Mouse (Mus musculus): Measurements from ENCODE around the gene Creg1. TPM values are rescaled to one million over a fixed set of nuclear protein-coding genes. Genes with fewer than 3 reads are reported as not detected.

Gene Creg1
- total RNA-seq, 2 experiments from 2014 or later: 40.3 to 44.6 TPM

DNA sequence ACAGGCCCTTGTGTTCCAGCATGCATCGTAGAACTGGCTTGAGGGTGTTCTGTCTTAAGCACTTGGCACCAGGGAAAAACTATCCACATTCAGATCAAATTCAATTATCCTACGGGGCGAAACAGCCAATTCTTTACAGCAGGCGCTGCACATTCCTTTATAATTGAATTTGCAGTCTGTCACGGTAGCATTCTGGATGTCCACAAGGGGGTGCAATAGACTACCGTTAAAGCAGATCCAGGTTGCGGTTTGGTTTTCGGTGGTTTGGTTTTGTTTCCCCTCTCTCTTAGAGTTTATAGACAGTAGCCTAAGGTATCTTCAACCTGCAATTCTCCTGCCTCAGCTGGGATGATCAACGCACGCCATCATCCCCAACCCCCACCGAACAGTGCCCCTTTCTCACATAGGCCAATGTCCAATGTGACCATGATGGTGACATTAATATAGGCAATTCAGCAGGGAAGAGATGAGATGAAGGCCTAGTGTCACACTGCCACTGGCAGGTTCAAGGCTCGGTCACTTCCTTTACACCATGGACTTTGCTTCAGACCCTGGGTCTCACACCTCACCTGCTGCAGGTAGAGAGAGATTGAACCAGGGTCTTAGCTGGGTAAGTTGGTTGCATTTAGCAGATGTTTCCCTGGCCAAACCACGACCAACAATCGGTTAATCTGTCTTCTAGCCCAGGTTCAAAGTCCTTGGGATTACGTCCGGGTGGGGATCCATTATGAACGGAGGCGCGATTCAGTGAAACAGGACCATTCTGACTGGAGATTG lies 12.2 kb downstream of the Creg1 start:
- no peak for DNase-seq
- intact Hi-C loops (cut with DNase I; ENCODE audit: low total_unique reads): loop anchor here (5.0 to 10.0 kb wide), 2 partner anchors 192 to 589 kb away; no protein-coding TSS in a partner anchor

- intact Hi-C loops (cut with DNase I; ENCODE audit: low total_unique reads): loop anchor here (2.0 to 10.0 kb wide), 4 partner anchors 77 to 585 kb away; no protein-coding TSS in a partner anchor
These were observed 16.5 kb downstream of the Creg1 start for GRCm38 (mm10) chr1:165779954-165780585.

DNA sequence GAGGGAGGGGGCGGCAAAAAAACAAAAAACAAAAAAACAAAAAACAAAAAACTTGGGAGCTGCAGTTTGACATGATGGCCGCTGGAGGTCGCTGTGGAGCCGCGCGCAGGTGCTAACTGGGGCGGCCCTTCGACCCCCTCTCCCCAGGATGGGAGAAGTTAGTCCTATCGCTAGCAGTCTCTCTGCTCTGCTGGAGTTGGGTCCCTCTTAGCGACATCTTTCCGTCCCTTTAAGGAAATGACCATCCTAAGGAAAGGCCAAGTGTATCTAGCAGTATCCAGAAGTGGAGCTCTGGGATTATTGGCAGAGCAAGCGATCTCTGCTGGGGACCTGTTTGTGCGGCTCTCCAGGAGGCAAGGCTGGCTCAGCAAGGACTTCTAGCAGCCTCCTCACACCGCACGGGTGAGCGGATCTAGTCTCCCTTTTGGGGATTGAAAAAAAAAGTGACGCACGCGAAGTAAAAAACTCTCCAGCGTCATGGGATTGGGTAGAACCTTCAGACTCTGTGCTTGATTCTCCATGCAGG lies 17.1 kb downstream of the Creg1 start:
- intact Hi-C loops (cut with DNase I; ENCODE audit: low total_unique reads): loop anchor here (5.0 kb wide), 1 partner anchor 77 kb away; no protein-coding TSS in a partner anchor
- DNase-seq: peak; percentile 34

More at GRCm38 (mm10) chr1:165779954-165780585, 16.5 kb downstream of the Creg1 start:
- no peak for DNase-seq

DNA sequence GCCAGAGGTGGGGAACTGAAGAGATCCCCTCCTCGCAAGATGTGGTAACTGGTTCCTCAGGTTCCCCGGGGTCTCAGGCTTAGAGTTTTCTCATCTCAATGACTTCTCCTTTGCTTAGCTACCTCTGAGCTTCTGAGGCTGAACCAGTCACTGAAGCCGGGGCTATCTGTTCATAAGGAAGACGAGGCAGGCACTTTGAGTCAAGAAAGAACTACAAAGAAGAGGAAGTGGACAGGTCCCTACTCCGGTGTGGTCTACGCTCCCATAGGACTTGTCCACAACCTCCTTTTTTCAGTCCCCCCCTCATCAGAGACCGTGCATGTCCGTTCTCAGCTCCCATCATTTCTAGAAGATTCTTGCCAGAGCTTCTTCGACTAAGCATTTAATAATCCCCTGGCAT lies 17.9 kb downstream of the Creg1 start:
- intact Hi-C loops (cut with DNase I; ENCODE audit: low total_unique reads): loop anchor here (5.0 kb wide), 1 partner anchor 76 kb away; no protein-coding TSS in a partner anchor
- no peak for DNase-seq

- DNase-seq: no peak
- intact Hi-C loops (cut with DNase I; ENCODE audit: low total_unique reads): loop anchor here (5.0 kb wide), 1 partner anchor 75 kb away; no protein-coding TSS in a partner anchor
These were observed 18.4 kb downstream of the Creg1 start for GRCm38 (mm10) chr1:165781911-165782310.

DNA sequence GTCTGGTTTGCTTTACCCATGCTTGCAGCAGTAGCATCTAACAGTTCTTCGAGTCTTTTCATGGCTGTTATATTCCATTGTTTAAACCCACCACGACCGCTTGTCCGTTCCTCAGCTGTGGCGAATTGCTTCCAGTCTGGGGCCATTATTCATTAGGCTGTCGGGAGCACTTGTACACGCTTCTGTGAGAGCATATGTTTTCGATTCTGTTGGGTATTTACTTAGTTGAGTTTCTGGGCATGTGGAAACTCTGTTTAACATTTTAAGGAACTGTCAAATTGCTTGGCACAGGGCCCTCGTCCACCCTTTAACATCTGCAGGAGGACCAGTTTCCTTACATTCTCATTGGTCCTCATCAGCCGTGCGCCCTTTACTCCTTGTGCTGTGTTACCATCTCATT lies 22.8 kb downstream of the Creg1 start:
- intact Hi-C loops (cut with DNase I; ENCODE audit: low total_unique reads): no loop called here
- no peak for DNase-seq

- intact Hi-C loops (cut with DNase I; ENCODE audit: low total_unique reads): no loop called here
- DNase-seq: no peak
These were observed 25.0 kb downstream of the Creg1 start, which contains the start of gene Cd247 for GRCm38 (mm10) chr1:165788511-165788910. TSS of gene Cd247 (plus strand) at chr1:165788681.

DNA sequence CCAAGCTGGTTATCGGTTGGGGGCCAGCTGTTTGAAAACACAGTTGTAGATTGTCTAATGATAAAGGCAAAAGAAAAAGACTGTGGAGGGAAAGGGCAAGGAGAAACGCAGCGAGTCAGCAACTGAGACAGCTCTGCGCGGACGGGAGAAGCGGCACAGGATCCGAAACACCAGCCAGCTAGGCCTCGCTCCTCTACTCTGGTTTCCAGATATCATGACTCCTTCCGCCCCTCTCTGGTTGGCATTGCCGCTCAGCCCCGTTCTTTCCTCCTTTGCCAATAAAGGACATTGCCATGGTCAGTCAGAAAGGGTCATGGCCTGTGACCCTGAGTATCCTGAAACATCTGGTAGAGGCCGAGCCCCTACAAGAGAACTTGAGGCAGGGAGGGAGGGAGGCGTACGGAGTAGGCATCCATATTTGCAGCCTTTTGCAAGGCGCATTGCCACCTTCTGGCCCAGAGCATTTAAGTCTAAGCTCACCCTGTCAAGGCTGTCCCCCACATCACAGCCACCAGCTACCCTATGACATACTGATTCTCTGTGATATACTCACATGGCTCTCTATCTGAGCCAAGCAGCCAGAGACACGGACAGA lies 25.6 kb downstream of the Creg1 start:
- intact Hi-C loops (cut with DNase I; ENCODE audit: low total_unique reads): no loop called here

DNA sequence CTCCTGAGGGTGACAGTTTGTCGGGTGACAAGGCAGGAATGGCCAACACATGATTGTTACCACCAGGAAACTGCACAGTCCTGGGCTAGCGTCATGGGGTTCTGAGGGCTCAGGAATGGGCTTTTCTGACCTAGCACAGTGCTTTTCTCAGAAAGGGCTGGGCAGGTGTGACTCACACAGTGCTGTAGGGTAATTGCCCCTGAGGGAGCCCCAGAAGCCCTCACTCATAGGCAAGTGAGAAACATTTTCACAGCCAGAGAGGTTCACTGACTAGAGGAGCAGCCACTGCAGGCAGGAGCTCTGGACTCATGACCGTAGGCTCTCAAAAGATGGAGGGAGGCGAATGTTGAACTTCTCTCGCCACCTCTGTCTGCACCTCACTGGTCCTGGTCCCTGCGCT lies 26.4 kb downstream of the Creg1 start:
- intact Hi-C loops (cut with DNase I; ENCODE audit: low total_unique reads): no loop called here
- DNase-seq: no peak

More for the DNA sequence above, 25.6 kb downstream of the Creg1 start:
- no peak for DNase-seq

GRCm38 (mm10) chr1:165790461-165791210 lies 27.1 kb downstream of the Creg1 start:
- intact Hi-C loops (cut with DNase I; ENCODE audit: low total_unique reads): no loop called here
- DNase-seq: no peak

- no peak for DNase-seq
- intact Hi-C loops (cut with DNase I; ENCODE audit: low total_unique reads): no loop called here
These were observed 27.9 kb downstream of the Creg1 start for GRCm38 (mm10) chr1:165791411-165791810.

DNA sequence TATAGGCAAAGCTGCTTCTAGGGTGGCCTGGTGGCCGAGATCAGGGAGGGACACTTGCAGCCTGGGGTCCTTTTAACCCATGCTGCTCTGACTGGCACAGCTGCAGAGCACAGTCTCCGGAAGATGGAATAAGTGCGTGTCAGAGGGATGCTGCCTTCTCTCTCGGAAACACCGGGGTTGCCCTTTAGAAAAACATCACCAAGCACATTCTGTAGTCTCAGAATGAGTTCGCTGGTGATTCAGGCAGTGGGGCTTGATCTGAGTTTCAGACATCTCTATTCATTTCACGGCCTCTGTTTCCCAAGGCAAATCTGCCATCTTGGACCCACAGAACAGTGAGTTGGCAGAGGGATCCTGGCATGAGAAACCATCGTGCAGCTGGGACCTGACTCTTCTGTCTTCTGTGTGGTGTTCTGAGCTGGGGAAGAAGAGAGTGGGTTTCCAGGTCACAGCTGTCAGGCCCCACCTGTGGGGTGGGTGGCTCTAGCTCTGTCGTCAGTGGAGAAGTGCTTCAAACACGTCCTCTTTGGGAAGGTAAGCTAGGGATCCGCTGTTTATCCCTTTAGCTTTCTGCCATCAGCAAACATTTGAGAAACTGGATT lies 38.3 kb downstream of the Creg1 start:
- intact Hi-C loops (cut with DNase I; ENCODE audit: low total_unique reads): no loop called here
- no peak for DNase-seq

DNA sequence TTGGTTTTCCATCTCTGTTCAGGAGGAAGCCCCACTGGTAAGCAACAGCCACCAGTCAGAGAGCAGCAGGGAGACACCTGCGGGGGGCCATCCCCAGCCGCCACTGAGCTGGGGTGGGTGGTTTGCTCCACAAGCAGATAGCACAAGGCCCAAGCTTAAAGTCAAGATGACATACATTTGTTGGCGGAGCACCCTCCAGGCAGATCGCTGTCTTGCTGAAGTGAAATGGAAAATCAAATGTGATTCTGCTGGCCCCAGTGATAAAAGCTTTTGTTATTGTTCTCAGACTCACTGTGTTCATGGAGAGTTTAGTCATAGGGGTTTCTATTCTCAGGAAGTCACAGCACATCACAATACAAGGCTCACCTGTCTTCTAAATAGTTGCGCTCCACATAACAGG lies 39.6 kb downstream of the Creg1 start:
- intact Hi-C loops (cut with DNase I; ENCODE audit: low total_unique reads): no loop called here
- DNase-seq: no peak

GRCm38 (mm10) chr1:165804133-165804532 lies 40.6 kb downstream of the Creg1 start:
- DNase-seq: no peak
- intact Hi-C loops (cut with DNase I; ENCODE audit: low total_unique reads): no loop called here

GRCm38 (mm10) chr1:165810633-165811032 lies 47.1 kb downstream of the Creg1 start:
- DNase-seq: no peak
- intact Hi-C loops (cut with DNase I; ENCODE audit: low total_unique reads): no loop called here

DNA sequence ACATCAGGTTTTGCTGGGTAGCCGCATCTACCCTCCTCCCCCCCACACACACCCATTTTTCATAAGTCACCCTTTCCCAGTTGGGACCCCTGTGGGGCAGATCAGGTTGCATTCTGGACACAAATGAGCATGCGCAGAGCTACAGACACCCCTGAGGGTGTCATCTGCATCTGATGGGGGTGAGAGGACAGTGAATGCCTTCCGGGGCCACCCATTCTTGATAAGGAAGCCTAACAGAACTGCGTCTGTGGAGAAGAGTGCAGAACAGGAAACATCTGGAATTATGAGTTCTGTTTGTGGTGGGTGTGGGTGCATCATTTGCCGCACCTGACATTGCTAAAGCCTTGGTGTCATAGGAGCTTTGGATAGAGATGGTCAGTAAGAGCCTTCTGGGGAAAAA lies 47.6 kb downstream of the Creg1 start:
- intact Hi-C loops (cut with DNase I; ENCODE audit: low total_unique reads): no loop called here
- no peak for DNase-seq

- intact Hi-C loops (cut with DNase I; ENCODE audit: low total_unique reads): no loop called here
- no peak for DNase-seq
These were observed 49.2 kb downstream of the Creg1 start for GRCm38 (mm10) chr1:165812775-165813174.

GRCm38 (mm10) chr1:165814116-165814515 lies 50.6 kb downstream of the Creg1 start:
- intact Hi-C loops (cut with DNase I; ENCODE audit: low total_unique reads): no loop called here
- no peak for DNase-seq

All from gastrocnemius, postnatal 14 days (tissue).